Mouse (Mus musculus) frontal cortex, postnatal 14 days (tissue): Measurements from ENCODE around the gene Pou4f2.

Source experiments
- DNase-seq, 2 experiments: peaks; one replicate each; pipeline ENCODE4 v3.0.0; 2022; ENCODE audit warnings: low spot score in 2 of 2

Gene Pou4f2

DNA sequence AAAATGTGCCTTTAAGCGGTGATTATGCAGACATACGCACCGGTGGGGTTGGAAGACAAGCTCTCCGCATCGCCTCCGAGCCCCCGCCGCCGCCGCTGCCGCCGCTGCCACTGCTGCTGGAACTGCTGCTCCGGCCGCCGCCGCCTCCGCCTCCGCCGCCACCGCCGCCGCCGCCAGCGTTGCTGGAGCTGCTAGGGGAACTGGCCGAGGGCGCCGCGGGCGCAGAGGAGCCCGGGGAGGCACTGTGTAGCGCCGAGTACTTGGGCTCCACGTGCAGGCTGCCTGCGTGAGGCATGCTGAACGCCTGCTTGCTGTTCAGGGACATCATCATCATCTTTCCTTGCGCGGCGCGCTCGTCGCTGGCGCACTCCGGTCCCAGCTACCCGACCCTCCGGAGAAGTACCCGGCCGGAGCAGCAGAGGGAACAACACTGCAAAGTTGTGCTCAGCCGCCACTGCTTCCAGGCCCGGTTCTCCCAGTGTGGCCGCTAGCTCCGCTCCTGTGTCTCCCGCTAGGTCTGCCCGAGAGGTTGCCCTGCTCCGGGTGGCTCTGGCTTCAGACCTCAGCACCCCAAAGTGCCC is at the start of gene Pou4f2:
Pou4f2 (minus strand) TSS at position 575 of the 581 bp plus-strand sequence.
- DNase-seq: no peak

- DNase-seq: no peak
These were observed 40.8 kb upstream of the Pou4f2 start for GRCm38 (mm10) chr8:78477051-78477829.

DNA sequence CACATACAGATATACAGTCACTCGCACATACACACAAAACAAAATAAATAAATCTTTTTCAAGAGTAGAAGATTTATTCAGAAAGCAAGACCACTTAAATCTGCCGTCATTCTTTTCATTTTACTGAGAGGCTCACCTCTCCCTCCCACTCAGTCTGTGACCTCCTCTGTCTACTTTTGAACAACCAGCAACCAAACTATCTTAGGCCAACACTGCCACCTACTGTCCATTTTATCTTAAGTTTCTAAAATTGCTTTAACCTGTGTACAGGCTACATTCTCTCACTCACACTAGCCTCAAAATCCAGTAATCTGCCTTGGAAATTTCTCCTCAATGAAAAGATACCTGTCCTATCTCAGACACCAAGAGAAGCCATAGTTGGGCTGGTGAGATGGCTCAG is 31.4 kb upstream of the Pou4f2 start:
- no peak for DNase-seq

GRCm38 (mm10) chr8:78463941-78464340 is 27.5 kb upstream of the Pou4f2 start:
- DNase-seq: no peak

- DNase-seq: no peak
These were observed 20.0 kb upstream of the Pou4f2 start for GRCm38 (mm10) chr8:78456441-78456840.

GRCm38 (mm10) chr8:78442781-78443180 is 6.3 kb upstream of the Pou4f2 start:
- DNase-seq: no peak

DNA sequence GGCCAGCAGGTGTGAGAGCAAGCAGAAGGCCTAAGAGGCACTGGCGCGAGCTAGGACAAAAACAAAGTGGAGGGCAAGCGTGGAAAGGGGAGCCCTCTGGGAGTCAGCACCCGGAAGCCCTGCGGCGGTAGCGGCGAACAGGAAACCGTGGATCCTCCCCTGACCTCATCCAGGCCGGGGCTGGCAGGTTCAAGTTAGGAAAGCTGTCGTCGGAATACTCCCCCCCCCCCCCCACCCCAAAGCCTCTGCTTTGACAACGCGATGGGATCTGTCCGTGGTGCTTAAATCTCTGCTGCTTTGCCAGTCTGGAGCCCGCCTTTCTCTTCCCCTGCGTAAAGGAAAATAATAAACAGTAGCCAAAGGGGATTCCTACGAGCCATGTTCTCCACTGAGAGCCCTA is 1.7 kb upstream of the Pou4f2 start:
- no peak for DNase-seq

GRCm38 (mm10) chr8:78437140-78438045 is 948 bp upstream of the Pou4f2 start:
- DNase-seq: no peak

DNA sequence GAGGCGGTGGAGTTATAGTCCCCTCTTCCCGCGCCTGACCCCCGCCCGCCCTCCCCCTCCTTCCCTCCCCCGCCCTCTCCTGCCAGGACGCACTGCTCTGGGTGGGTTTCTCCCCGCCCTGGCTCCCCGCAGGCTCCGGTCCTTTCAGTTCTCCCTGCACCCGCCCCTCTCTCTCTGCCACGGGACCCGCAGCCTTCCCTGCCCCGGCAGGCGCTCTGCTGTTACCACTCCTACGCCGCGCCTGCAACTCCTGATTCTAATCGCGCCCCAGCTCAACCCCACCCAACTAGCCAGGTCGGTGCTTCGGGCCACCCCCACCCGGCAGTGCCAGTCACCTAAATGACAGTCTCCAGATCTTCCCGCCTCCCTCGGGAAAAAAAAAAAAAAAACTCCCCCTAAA is 216 bp upstream of the Pou4f2 start:
- DNase-seq: no peak

- DNase-seq: no peak
These were observed 853 bp downstream of the Pou4f2 start for GRCm38 (mm10) chr8:78435624-78435960.

GRCm38 (mm10) chr8:78434823-78435623 is 1.4 kb downstream of the Pou4f2 start:
- no peak for DNase-seq

- DNase-seq: no peak
These were observed 2.1 kb downstream of the Pou4f2 start for GRCm38 (mm10) chr8:78434340-78434739.

GRCm38 (mm10) chr8:78433318-78433717 is 3.1 kb downstream of the Pou4f2 start:
- no peak for DNase-seq

GRCm38 (mm10) chr8:78432451-78432850 is 4.0 kb downstream of the Pou4f2 start:
- DNase-seq: no peak

GRCm38 (mm10) chr8:78431356-78431755 is 5.1 kb downstream of the Pou4f2 start:
- DNase-seq: no peak

GRCm38 (mm10) chr8:78428148-78428547 is 8.3 kb downstream of the Pou4f2 start:
- no peak for DNase-seq

DNA sequence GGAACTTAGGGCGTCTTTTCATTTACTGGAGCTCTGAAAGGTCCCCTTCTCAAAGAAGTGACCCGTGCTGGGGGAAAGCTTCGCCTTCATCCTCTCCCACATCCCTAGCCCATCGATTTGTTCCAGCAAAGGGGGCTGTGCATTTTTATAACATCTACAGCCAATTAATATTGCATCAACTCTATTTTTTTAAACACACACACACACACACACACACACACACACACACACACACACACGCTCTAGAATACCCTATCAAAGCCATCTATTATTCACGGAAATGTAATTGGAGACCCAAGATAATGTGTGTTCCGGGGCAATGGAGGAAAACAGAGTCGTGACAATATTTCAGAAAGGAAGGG is 8.7 kb downstream of the Pou4f2 start:
- DNase-seq: no peak

GRCm38 (mm10) chr8:78426875-78427768 is 9.3 kb downstream of the Pou4f2 start:
- no peak for DNase-seq

- DNase-seq: no peak
These were observed 10.0 kb downstream of the Pou4f2 start for GRCm38 (mm10) chr8:78426455-78426854.

DNA sequence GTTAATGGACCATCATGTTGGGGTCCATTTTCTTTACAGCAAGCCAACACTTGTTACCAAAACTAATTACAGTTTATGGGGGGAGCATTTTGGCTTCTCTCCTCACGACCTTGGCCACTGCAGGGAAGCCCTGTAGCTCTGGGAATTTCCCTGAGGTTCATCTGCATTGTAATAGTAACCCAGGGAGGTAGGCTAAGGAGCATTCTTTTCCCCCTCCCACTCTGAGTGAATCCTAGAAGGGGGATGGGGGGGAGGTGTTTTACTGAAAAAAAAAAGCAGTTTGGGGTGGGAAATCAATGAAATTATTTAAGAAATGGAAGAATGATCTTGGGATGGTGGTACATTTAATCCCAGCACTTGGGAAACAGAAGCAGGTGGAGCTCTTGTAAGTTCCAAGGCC is 12.5 kb downstream of the Pou4f2 start:
- DNase-seq: no peak

GRCm38 (mm10) chr8:78420101-78420503 is 16.3 kb downstream of the Pou4f2 start:
- no peak for DNase-seq
